Mouse (Mus musculus): Measurements from ENCODE around the gene Rasal2.

The Rasal2 gene

DNA sequence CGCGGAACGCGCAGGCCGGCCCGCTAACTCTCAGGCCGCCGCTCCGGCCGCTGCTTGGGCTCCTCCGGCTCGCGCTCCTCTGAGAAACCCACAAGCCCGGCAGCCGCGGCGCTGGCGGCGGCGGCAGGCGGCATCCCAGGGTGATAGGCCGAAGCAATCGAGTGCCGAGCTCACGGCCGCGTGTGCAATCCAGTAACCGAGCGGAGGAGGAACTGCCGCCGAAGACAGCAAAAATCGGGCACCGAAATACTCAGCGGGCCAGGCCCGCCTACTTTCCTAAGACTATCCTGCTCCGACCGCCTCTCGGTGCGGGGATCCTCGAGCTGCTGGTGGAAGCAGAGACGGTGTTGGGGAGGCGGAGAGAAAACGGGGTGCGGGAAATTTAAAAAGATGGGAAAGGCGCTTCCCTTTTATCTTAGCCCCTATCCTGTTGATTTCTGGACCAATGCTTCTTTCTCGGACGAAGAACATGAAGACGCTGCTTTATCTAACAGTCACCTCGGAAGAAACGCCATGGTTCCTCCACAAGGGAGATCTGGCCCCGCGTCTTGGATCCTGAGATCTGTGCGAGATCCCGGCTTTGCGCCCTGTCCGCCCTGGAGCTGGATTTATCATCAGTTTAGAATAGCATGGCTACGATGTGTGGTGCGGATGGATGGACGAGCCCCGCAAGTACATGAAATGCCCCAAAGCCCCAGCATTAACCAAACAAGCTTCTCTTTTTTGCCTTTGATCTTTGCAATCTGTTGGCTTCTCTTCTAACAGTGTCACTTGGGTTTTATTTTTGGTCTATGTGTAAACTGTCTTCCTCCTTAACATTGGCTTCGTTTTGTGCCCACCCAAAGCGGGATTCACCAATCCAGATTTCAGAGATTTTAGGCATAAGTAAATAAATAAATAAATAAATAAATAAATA is at the start of gene Rasal2:
Gene Rasal2 (minus strand): TSS at position 142 of the 916 bp plus-strand sequence.
- DNase-seq, result peak; percentile 98

DNA sequence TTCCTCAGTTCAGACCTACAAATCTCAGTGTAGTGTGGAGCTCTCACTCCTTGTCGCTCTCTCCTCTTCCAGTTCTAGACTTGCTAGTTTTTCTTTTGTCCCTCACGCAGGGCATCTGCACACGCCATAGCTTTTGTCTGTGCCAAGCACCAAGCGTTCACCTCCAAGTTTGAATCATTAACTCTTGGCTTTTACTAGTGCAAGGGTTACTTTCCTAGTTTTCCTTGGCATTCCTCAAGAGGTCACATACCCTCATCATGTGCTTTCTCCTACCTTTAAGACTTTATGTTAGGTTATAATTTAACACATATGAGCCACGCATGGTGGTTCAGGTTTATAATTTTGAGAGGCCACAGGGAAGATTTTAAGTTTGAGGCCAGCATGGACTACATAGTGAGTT is 48.9 kb upstream of the Rasal2 start:
- DNase-seq, result no peak

DNA sequence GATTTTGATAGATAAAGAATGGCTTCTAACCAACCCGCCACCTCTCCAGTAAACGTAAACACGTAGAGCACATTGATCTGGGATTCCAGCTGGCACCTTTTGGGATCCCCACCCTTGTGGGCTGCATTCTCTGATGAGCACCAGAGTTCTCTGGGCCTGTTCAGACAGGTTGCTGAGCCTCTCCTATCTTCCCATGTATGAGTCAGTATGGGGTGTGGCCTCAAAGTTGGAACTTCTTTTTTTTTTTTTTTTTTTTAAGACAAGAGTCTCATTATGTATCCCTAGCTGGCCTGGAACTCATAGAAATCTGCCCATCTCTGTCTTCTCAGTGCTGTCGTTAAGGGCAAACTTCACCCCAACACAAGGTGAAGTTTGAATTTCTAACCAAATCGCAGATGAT is 47.5 kb upstream of the Rasal2 start:
- DNase-seq, result no peak

DNA sequence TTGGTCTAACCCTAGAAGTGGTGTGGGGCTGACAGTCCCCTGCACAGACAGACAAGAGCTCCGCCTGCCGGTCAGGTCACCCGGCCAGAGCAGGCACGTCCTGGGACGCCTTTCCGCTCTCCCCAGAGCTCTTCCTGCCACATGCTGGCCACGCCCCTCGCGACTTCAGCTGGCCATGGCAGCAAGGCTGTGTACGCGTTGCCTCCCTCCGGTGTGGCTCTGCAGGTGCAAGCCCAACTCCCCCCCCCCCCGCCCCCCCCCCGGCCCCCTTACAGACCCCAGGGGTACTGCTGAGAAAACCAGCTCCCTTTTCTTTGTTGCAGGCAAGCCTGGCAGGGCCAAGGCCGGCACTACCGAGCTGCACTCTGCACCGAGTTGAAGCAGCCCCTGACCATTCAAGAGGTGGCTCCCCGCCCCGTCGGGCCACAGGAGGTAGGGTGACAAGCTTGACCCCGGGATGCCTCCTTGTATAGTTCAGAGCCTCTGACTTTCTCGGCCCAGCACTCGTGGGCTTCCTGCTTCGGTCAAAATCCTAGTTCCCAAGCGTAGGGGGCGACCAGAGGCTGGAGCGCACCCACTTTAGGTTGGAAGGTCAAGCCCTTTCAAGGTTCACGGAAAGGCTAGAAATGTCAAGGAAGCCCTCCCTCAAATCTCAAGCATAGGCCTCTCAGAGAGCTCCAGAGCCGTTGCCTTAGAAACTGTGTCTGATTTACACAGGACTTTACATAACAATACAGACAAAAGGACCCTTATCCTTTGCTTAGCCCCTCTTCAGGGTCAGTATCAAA is 46.2 kb upstream of the Rasal2 start, which contains the start of gene Cryzl2:
Gene Cryzl2 (plus strand): TSS at position 157 of the 788 bp plus-strand sequence.
- DNase-seq, result peak; percentile 62

DNA sequence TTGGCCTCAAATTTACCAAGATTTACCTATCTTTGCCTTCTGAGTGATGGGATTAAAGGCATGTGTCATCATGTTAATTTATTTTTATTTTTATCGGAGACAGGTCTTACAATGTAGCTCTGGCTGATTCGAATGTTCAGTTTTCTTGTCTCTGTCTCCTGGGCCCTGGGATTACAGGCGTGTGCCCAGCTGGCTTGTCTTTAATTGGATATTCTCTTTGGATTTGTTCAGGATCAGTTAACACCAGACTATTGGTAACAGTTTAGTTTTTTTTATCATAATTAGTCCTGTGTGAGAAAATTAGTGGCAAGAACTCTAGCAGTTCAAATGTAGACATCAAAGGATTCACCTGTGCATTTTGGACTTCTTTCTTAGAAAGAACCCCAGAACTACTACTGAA is 45.4 kb upstream of the Rasal2 start:
- DNase-seq, result no peak

DNA sequence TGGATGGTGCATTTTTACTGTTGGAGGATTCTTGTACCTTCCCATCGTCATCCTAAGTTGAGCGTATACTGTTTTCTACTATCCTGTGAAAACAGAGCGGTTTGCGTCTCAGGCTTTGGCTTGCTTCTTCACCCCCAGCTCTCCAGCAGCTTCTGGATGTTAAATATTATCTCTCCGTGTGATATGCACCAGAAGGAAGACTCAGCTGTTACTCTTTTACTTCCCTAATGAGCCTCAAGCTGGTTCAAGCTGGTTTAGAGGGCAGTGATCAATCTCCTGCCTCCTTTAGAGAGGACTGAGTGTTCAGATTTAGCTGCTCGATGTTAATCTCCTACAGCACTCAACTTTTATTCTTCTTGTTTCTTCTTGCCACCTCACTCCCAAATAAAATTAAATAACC is 42.5 kb upstream of the Rasal2 start:
- DNase-seq, result no peak

DNA sequence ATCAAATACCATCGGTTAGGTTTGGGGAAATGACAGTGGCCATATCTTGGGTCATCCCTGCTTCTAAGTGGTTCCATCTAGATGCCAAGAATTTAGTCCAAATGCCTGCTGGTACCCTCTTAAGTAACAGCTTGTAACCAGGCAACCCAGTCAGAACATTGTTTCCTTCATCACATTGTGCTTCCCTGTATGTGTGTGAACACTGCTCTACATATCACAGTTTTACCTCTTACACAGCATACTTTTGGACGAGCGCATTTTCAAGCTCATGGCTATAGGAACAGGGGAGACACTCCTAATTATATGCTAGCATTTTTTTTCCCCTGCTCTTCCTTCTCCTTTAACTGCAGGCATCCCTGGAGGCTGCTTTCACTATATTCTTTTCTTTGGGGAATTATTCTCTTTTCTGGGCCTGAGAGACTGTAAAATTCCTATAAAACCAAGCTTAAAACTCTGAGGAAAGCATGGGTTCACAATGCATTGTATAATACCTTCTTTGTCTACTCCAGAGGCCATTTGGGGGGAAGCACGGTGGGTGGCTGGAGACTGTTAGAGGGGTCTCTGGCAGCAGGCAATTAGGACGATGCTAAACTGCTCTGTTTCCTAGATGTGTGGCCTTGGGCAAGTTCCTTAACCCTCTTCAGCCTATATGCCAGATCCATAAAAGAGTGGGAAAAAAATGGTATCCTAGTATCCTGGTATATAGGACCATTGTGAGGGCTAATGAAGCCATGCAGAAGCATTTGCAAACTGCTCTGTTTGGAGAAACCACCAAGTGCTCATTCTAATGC is 40.6 kb upstream of the Rasal2 start:
- no peak for DNase-seq

DNA sequence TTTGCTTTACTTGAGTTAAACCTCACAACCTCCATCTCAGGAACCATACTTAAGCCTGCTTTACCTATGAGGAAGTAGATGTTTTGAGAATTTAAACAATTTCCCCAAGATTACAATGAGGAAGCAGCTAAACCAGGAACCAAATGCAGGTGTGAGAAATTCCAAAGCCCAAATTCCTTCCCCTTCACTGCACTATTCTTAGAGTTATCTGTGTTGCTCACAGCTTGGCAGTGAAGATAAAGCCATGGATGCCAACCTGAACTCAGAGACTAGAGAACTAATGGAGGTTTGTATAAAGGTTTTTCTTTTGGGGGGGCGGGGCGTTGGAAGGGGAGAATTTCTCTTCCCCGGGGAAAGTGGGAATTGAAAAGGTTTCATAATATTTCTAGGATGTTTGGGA is 39.9 kb upstream of the Rasal2 start:
- DNase-seq, result no peak

DNA sequence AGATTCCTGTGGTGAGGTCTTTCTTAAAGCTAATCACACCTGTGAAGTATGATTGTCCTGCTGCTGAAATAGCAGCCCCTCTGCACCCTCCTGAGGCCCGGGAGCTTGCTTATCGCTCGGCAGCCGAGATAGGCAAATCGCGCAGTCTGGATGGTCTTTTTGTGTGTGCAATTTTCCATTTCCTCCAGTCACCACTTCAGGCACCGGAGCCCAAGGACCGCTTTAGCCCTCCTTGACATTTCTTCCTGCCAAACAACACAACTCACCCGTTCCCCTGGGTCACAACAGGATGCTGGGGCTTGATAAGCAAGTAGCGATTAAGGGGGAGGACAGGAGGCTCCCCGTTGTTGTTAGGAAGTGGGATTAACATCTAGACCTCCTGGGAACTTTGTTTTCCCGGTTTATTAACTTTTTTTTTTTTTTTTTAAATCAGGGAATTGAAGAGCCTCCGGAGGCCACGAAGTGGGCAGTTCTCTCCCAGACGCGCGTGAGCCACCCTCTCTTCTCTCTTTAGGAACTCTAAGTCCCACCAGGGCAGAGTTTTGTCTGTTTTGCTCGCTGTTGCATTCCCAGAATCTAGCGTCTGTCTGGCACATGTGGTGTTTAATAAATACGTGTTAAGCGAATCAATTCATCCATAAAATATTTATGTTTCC is 37.7 kb upstream of the Rasal2 start:
- DNase-seq, result no peak

DNA sequence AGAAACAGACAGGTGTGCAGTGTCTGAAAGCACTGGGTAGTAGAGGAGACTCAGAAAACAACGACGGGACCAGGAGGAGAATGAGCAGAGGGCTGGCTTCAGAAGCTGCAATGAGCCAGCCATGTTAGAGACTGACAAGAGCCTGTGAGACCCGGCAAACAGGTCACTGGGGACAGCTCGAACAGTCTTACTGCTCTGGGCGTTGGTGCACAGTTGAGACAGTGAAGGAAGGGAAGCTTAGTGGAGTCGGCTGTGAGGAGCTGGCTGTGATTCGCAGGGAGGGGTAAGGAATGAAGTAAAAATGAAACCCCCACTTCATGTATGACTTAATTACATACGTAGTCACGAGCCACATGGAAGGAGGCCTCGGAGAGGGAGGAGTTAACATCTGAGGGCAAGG is 37.1 kb upstream of the Rasal2 start:
- DNase-seq, result no peak

DNA sequence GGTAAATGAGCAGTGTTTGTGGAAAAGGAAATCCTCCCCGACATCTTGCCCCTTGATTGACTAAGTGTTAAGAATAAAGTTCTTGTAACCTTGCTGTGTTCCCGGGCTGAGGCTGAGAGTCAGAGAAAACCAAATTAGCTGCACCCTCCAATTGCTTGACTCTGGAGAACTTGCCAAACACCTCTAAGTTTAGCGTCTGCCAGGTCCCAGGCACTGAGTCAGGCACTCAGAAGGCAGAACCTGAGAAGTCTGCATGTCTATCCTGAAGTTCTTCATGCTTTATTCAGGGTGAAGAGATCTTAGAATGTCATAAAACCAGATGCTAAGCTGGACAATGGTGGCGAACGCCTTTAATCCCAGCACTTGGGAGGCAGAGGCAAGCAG is 36.4 kb upstream of the Rasal2 start:
- DNase-seq, result no peak

DNA sequence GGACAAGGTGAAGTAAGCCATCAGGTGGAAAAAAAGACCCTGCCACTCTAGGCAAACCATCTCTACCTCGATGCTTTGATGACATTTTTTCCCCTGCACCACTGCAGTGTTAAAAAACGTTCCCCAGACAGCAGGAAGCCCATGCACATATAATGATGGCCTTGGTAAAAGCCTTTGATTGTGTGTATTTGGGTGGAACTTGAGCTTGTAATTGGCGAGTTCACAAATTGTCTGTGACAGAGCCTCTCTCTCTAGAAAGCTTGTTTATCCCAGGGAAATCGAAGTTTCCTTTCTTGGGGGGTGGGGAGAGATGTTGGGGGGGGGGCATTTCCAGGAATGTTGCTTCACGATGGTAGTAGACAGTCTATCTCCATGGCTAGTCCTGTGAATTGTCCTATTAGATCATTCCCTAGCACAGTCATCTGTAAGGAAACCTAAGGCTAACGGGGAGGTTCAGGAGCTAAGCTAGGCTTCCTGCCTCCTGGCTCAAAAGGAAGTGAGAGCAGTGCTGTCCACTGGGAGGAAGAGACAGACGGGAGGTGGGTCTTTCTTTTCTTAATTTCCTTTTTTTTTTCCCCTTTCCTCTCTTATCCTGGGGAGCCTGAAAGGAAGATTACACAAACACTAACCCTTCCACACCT is 35.9 kb upstream of the Rasal2 start:
- no peak for DNase-seq

DNA sequence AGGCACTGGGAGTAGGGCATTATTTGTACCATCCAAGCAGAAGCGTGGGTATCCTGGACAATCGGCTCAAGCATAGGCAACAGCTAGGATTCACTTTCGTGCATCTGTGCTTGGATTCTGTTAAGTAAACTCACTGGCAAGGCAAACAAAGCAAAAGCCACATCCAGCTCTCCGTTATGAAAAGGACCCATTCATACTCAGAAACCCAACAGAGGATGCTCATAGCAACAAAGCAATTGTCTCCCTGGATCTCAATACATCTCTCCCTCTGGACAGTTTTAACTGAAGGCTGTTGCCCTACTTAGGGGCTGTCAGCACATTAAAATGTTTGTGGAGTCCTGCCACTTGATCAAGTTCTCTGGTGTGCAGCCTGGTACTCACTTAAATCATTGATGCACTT is 34.7 kb upstream of the Rasal2 start:
- no peak for DNase-seq

DNA sequence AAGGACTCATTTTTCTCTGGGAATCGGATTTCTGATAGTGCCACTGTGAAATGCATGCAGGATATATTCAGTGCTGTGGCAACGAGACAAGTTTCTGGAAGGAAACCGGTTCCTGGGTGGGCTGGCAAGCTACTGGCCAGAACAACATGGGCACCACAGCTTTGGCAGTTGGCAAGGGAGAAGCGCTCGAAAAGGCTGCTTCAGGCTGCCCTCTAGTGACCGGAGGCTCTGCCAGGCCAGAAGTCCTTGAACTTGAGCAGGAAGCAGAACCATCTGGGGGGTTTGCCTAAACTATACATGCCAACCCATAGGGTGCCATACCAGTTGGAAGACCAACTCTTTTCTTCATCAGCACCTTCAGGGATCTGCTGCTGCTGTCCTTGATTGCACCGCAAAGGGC is 33.9 kb upstream of the Rasal2 start:
- peak; percentile 68 for DNase-seq

DNA sequence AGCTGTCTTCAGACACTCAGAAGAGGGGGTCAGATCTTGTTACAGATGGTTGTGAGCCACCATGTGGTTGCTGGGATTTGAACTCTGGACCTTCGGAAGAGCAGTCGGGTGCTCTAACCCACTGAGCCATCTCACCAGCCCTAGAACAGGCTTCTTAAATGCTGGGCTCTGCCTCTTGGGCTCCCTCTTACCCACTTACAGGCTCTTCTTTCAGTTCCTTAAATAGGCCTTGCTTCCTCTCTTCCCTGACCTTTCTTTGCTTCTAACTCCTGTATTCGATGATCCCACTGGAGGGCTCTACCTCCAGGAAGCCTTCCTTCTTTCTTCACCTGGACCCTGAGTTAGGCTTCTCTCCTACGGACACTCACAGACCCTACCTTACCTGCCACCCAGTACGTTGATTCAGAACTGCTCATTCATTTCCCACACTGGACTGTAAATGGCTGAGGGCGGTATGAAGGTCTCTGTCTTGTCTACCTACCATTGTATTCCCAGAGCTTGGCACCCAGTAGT is 33.1 kb upstream of the Rasal2 start:
- no peak for DNase-seq

DNA sequence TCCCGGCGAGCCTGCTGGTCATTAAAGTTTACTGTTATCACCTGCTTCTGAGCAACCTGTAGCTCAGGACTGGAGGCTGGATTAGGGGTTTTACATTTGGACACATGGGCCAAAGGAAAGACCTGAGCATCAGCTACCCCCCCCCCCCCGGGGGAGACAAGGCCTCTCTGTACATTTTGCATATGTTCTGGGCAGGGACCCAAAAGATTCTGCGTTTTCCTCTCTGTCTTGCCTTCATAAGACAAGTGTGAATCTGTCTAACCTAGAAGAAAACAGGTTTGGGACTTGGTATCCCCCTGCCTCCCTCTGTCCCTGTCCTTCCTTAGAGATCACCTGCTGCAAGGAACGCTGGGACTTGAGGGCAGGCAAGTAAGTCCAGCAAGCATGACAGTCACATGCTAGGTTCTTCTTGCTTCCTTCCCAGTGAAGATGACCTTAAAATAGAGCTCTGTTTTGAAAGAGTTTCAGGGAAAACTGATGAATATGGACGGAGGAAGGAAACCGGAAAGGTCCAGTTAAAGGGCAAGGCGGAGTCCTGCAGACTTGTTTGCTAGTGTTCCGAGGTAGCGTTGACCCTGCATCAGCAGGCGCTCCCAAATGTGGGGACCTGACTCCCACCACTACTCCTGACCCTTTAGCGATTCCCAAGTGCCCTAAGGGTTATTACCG is 32.4 kb upstream of the Rasal2 start:
- no peak for DNase-seq

DNA sequence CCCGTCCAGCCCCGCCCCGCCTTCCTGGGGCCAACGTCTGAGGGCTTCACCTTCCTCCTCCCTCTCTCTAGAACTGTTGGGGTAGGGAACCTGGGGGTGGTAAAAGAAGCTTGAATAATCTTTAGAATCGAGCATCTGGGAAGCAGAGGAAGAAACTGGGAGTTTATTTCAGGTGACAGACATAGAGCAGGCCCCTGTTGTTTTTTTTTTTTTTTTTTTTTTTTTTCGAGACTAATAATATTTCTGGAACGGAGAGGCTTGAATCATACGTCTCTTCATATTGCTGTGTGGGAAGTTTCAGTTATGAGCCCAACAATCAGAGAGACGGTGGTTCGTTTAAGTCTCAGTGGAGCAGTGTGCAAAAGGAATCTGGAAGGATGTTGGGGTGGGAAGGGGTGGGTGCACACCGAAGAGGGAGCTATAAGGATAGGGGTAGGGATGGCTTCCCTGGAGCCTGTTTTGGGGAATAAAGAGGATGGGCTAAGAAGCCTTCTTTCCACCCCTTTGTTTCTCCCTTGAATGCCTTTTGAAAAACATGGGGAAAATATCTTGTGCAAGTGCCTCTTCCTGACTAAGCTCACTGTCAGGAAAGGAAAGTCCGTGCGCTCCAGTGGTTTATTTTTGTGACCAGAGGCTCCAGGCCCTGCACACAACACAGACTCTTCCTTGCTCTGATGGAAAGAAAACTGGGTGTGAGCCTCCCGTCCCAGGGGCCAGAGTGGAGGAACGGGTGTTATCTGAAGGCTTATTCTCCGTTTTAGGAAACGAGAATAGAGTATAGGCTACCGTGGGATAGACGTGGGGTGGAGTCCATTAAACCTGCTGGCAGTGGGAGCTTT is 31.5 kb upstream of the Rasal2 start:
- no peak for DNase-seq

DNA sequence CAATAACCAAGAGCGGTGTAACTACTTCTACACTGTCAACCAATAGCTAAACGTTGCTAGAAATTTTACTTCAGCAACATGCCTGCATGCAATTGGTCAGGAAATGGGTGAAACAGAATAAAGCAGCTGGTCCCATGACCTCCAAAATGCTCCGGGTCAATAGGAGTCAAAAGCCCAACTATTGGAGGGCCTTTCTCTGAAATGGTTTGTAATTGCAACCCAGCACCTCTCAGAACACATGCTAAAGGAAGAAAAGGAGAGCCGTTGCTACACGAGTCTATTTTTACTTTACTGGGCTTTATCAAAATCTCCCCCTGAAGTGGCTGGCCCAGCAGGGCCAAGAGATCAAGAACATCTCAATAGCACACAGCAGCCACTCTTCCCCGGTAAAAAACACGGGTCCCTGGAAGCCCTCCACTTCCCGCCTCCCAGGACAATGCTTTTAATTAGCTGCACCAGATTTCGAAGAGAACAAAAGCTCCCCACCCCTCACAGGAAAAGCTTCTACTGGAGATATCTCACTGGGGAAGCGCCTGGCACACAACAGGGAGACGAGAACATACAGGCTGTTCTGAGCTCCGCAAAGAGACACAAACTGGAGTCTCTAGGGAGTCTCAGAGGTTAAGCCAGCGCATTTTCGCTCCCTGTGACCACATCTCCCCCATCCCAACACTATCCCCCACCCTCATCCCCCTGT is 30.8 kb upstream of the Rasal2 start:
- DNase-seq, result peak; percentile 25

DNA sequence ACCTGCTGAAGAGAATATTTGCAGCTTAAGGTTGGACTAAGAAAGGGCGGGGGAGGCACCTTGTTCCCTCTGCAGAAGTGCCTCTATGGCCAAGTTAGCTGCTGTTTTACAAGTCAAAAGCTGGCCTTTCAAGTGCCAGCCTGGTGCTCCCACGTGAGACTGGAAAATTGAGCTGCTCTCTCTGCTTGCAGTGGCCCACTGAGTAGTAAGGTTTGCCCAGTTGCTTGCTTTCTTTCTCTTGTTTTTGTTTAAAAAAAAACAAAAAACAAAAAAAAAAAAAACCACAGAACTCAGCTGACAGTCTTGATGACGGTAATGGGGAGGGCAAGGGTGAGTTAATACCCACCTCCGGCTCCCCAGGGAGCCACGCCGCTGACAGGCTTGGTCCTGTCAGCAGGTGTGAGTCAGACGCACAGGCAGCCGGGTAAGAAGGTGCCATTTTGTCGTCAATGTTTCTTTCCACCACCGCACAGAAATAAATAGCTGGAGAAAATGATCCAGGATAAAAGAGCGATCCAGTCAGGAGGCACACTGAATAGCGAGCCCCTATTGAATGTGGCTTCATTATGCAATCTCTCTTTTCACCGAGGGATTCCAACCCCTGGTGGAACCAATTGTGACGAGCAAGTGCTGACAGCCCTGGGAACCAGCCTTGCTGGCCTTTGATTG is 27.7 kb upstream of the Rasal2 start:
- no peak for DNase-seq

All from right cerebral cortex, postnatal 14 days (tissue).